Mouse (Mus musculus) CH12.LX (cell line): ENCODE data around the gene Tmem41b. TPM values are rescaled to one million over a fixed set of nuclear protein-coding genes. Genes with fewer than 3 reads are reported as not detected.
A peak's percentile ranks its signal among the peaks of the same experiment; 100 is the strongest.

Experiments used
- DNase-seq: peaks from one replicate; pipeline ENCODE4 v3.0.0-alpha.2; 2013; ENCODE audit errors: extremely low read depth
- H3K27ac ChIP-seq: 2 replicates; pipeline ENCODE4 v1.5.1; 2012; ENCODE audit warnings: low read depth, mild to moderate bottlenecking, control low read depth, moderate library complexity; ENCODE audit not compliant: insufficient read depth
- H3K27me3 ChIP-seq: replicated peaks from 2 replicates; pipeline ENCODE3; 2012; ENCODE audit warnings: inconsistent platforms
- H3K36me3 ChIP-seq, 2 experiments: replicated peaks in 1 of 2; 2 replicates each; pipeline versions ENCODE3 to v1.6.1; 2012; ENCODE audit warnings: inconsistent platforms in 1 of 2, low read length in 1 of 2, mild to moderate bottlenecking in 1 of 2, mixed read lengths in 1 of 2, moderate library complexity in 1 of 2; ENCODE audit not compliant: control insufficient read depth in 1 of 2, insufficient read depth in 1 of 2
- H3K4me1 ChIP-seq, 2 experiments: 2 replicates each; pipeline ENCODE4 v1.6.1; 2012; ENCODE audit warnings: inconsistent platforms in 1 of 2, moderate library complexity in 1 of 2; ENCODE audit not compliant: insufficient read depth in 2 of 2, control insufficient read depth in 1 of 2
- H3K4me2 ChIP-seq: 2 replicates; pipeline ENCODE4 v1.6.1; 2012; ENCODE audit warnings: low read depth, mild to moderate bottlenecking, control low read depth; ENCODE audit not compliant: poor library complexity, insufficient read depth, severe bottlenecking
- H3K4me3 ChIP-seq, 3 experiments: fragments of 150-350 bp in 1 of 3; sonication (generic) in 1 of 3; replicated peaks in 1 of 3; 2 replicates each; pipeline versions ENCODE3 to v1.5.1; 2011 to 2012; ENCODE audit warnings: low read depth in 2 of 3, low read length in 2 of 3, mild to moderate bottlenecking in 2 of 3, moderate library complexity in 2 of 3, control low read depth in 1 of 3, improper control_type of control experiment in 1 of 3, inconsistent platforms in 1 of 3, mixed read lengths in 1 of 3; ENCODE audit not compliant: poor library complexity in 1 of 3
- H3K79me2 ChIP-seq: replicated peaks from 2 replicates; pipeline ENCODE4 v1.6.1; 2012; ENCODE audit warnings: mild to moderate bottlenecking, moderate library complexity; ENCODE audit not compliant: control insufficient read depth, poor library complexity, insufficient read depth, severe bottlenecking; ENCODE audit errors: extremely low read depth
- H3K9ac ChIP-seq: 2 replicates; pipeline ENCODE4 v1.6.1; 2012; ENCODE audit warnings: low read depth, mild to moderate bottlenecking, control low read depth, moderate library complexity; ENCODE audit not compliant: insufficient read depth
- H3K9me3 ChIP-seq: replicated peaks from 2 replicates; pipeline ENCODE3; 2012; ENCODE audit warnings: low read length, inconsistent platforms, mixed read lengths
- BHLHE40 ChIP-seq: IDR thresholded peaks from 2 replicates; pipeline ENCODE4 v1.6.1; 2011; ENCODE audit warnings: mild to moderate bottlenecking, low read depth, low read length, improper control_type of control experiment
- CTCF ChIP-seq, 2 experiments: IDR thresholded peaks in 1 of 2; conservative IDR thresholded peaks in 1 of 2; 2 replicates each; pipeline ENCODE4 v1.5.1; 2011 to 2012; ENCODE audit warnings: low read depth in 2 of 2, low read length in 2 of 2, improper control_type of control experiment in 1 of 2, inconsistent platforms in 1 of 2, mild to moderate bottlenecking in 1 of 2, moderate library complexity in 1 of 2
- HCFC1 ChIP-seq: IDR thresholded peaks from 2 replicates; pipeline ENCODE4 v1.6.1; 2012; ENCODE audit warnings: low read depth, mild to moderate bottlenecking, inconsistent platforms, low read length, improper control_type of control experiment
- IRF4 ChIP-seq: IDR thresholded peaks from 2 replicates; pipeline ENCODE4 v1.6.1; 2014; ENCODE audit warnings: low read depth, mild to moderate bottlenecking, inconsistent platforms, low read length, improper control_type of control experiment
- MAZ ChIP-seq: IDR thresholded peaks from 2 replicates; pipeline ENCODE4 v1.6.1; 2012; ENCODE audit warnings: low read depth, mild to moderate bottlenecking, inconsistent platforms, low read length, improper control_type of control experiment, moderate library complexity
- MEF2A ChIP-seq: IDR thresholded peaks from 2 replicates; pipeline ENCODE4 v1.6.1; 2014; ENCODE audit warnings: low read depth, mild to moderate bottlenecking, inconsistent platforms, low read length, improper control_type of control experiment, borderline replicate concordance
- MXI1 ChIP-seq: IDR thresholded peaks from 2 replicates; pipeline ENCODE4 v1.6.1; 2011; ENCODE audit warnings: mild to moderate bottlenecking, low read depth, low read length, improper control_type of control experiment
- NRF1 ChIP-seq: IDR thresholded peaks from 2 replicates; pipeline ENCODE4 v1.6.1; 2014; ENCODE audit warnings: low read depth, mild to moderate bottlenecking, inconsistent platforms, low read length, improper control_type of control experiment, moderate library complexity
- POLR2A ChIP-seq: IDR thresholded peaks from 2 replicates; pipeline ENCODE4 v1.6.1; 2011; ENCODE audit warnings: low read depth, mild to moderate bottlenecking, improper control_type of control experiment, low read length
- POLR2AphosphoS2 ChIP-seq: IDR thresholded peaks from 2 replicates; pipeline ENCODE4 v1.6.1; 2011; ENCODE audit warnings: low read depth, low read length, improper control_type of control experiment
- SMC3 ChIP-seq: IDR thresholded peaks from 2 replicates; pipeline ENCODE4 v1.6.1; 2011; ENCODE audit warnings: low read depth, low read length, improper control_type of control experiment
- TBP ChIP-seq: conservative IDR thresholded peaks from 2 replicates; pipeline ENCODE4 v1.6.1; 2011; ENCODE audit warnings: low read depth, low read length, improper control_type of control experiment
- TCF12 ChIP-seq: IDR thresholded peaks from 2 replicates; pipeline ENCODE4 v1.6.1; 2014; ENCODE audit warnings: low read depth, mild to moderate bottlenecking, inconsistent platforms, low read length, improper control_type of control experiment
- USF1 ChIP-seq: IDR thresholded peaks from 2 replicates; pipeline ENCODE4 v1.6.1; 2014; ENCODE audit warnings: low read depth, mild to moderate bottlenecking, inconsistent platforms, low read length, improper control_type of control experiment
- ZKSCAN1 ChIP-seq: IDR thresholded peaks from 2 replicates; pipeline ENCODE4 v1.6.1; 2012; ENCODE audit warnings: low read depth, inconsistent platforms, low read length, improper control_type of control experiment, borderline replicate concordance
- ZNF384 ChIP-seq: IDR thresholded peaks from 2 replicates; pipeline ENCODE4 v1.6.1; 2012; ENCODE audit warnings: low read depth, low read length, improper control_type of control experiment, inconsistent platforms
- dilution Hi-C: fragments of 300-500 bp; cut with MboI; formaldehyde crosslinking; loops from 2 replicates; pipeline ENCODE4 v1.14.3; 2020; ENCODE audit warnings: low sequenced_read_pairs; ENCODE audit not compliant: extremely low pct_unique_long_range_greater_than_20kb, extremely low pct_ligation_motif_present
- in situ Hi-C: fragments of 300-500 bp; cut with MboI; formaldehyde crosslinking; loops from 3 replicates; pipeline ENCODE4 v1.14.3; 2019; ENCODE audit warnings: low sequenced_read_pairs, low pct_ligation_motif_present, low pct_unique_long_range_greater_than_20kb, mixed read lengths
- polyA plus RNA-seq: library from polyadenylated mRNA; unstranded; fragments of >175 nt; gene quantifications from 2 replicates; pipeline ENCODE4 v1.2.1, GENCODE M21; 2012; ENCODE audit warnings: low read depth; ENCODE audit not compliant: insufficient read length
- total RNA-seq, 2 experiments: library from RNA; depleted of rRNA; stranded (reverse); fragments of 300-350 nt in 1 of 2; fragments of >200 nt in 1 of 2; gene quantifications; 2 replicates each; pipeline ENCODE4 v1.2.3; 2012 to 2014

Tmem41b gene
- total and polyA plus RNA-seq, 3 experiments, result 51.1 to 106 (median 56.3) TPM

DNA sequence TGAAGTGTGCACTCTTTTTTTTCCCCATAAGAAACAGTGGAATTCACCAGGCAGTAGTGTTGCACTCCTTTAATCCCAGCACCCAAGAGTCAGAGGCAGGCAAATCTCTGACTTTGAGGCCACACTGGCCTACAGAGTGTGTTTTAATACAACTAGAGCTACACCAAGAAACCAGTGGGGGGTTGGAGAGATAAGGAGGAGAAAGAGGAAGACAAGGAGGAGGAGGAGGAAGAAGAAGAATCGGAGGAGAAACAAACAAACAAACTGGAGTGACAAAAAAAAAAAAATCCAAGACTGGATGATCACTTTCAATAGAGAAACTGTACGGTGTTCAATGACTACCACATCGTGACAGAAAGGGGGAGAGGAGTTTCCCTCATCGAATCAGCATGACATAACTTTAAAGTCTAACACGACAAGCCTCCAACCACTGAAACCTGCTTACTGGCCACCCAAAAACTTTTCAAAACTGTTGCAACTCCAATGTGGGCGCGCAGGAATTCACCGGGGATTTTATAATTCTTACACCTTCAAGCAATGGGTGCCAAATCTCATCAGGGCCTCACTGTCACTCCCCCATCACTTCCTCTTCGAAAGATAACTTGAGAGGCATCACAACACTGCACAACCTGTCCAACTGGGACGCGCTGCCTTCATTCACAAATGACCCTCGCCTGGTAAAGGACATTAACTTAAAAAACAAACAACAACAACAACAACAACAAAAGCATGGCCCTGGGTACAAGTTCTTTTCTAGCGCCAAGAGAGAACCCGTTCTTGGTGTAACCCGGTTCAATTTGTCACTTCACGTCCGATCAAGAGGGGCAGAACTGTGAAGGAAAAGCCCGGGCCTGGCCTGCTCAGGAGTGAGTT is 27.6 kb downstream of the Tmem41b start (continued):
- TF ChIP-seq POLR2A (no peak), MXI1 (peak; percentile 85), NRF1 (peak; percentile 37; the same call in 1 of the 2 replicates), BHLHE40 (peak; percentile 70), MAZ (peak; percentile 72; the same call in 1 of the 2 replicates), MEF2A (peak; percentile 57), SMC3 (no peak), ZNF384 (peak; percentile 54), USF1 (no peak), HCFC1 (peak; percentile 30; the same call in 1 of the 2 replicates), CTCF (conservative IDR thresholded peaks at IDR 0.05 in 1 of 2, IDR thresholded peaks at IDR 0.05 in 1 of 2; ENCODE audit: low read depth in 2 of 2, low read length in 2 of 2) (no peak)

GRCm38 (mm10) chr7:109957996-109958789 is 28.5 kb downstream of the Tmem41b start:
- peaks cover 2 to 13% of the 10 kb centered on the region in 2 experiments; a peak in 2 of 4 replicates for H3K4me1 ChIP-seq
- no peak overlapping the region for H3K4me2 ChIP-seq
- in situ Hi-C loops (no loop called here), dilution Hi-C loops (no loop called here)
- TF ChIP-seq IRF4 (no peak), NRF1 (no peak), BHLHE40 (no peak), TCF12 (no peak), POLR2AphosphoS2 (no peak), ZKSCAN1 (no peak), MAZ (no peak), TBP (no peak)
- H3K27me3 ChIP-seq, result peaks cover 24% of the 10 kb centered on the region
- H3K4me3 ChIP-seq, result no peak overlapping the region
- no peaks in the 10 kb centered on the region for H3K36me3 ChIP-seq
- H3K9ac ChIP-seq, result peak overlapping the region; percentile 88
- peaks cover 10% of the 10 kb centered on the region; the same call in 1 of the 2 replicates for H3K79me2 ChIP-seq
- H3K27ac ChIP-seq, result no peak overlapping the region
- H3K9me3 ChIP-seq, result peaks cover 1% of the 10 kb centered on the region
- DNase-seq, result no peak
